Mouse (Mus musculus) limb, embryonic 12.5 days (tissue): Measurements from ENCODE around the gene Avpr2. TPM values are rescaled to one million over a fixed set of nuclear protein-coding genes. Genes with fewer than 3 reads are reported as not detected.

Experiments
- ATAC-seq: fragments of 200-750 bp; cut with Nextera tagmentation; 2 replicates; pipeline ENCODE4 v1.8.0; 2017; ENCODE audit warnings: low read depth, moderate TSS enrichment; ENCODE audit not compliant: insufficient number of reproducible peaks, insufficient read depth, low FRiP score, low TSS enrichment
- H3K27ac ChIP-seq: fragments of 300-500 bp; sonication (generic); 2 replicates; pipeline ENCODE4 v1.5.1; 2016; ENCODE audit warnings: mild to moderate bottlenecking, moderate library complexity
- H3K27me3 ChIP-seq: fragments of 300-500 bp; sonication (generic); 2 replicates; pipeline ENCODE4 v1.6.1; 2016; ENCODE audit warnings: mild to moderate bottlenecking, moderate library complexity
- H3K36me3 ChIP-seq: fragments of 300-500 bp; sonication (generic); 2 replicates; pipeline ENCODE4 v1.6.1; 2016; ENCODE audit warnings: mild to moderate bottlenecking, moderate library complexity
- H3K4me1 ChIP-seq: fragments of 300-500 bp; sonication (generic); replicated peaks from 2 replicates; pipeline ENCODE4 v1.6.1; 2016
- H3K4me2 ChIP-seq: fragments of 300-500 bp; sonication (generic); 2 replicates; pipeline ENCODE4 v1.6.1; 2016; ENCODE audit warnings: mild to moderate bottlenecking, moderate library complexity
- H3K4me3 ChIP-seq: fragments of 300-500 bp; sonication (generic); replicated peaks from 2 replicates; pipeline ENCODE4 v1.5.1; 2016; ENCODE audit warnings: mild to moderate bottlenecking
- H3K9ac ChIP-seq: fragments of 300-500 bp; sonication (generic); replicated peaks from 2 replicates; pipeline ENCODE4 v1.6.1; 2016; ENCODE audit warnings: mild to moderate bottlenecking, moderate library complexity
- H3K9me3 ChIP-seq: fragments of 300-500 bp; sonication (generic); 2 replicates; pipeline ENCODE4 v1.6.1; 2016; ENCODE audit warnings: mild to moderate bottlenecking, moderate library complexity
- WGBS: fragments of 180-500 bp; shearing (Covaris S2); methylation state at CpG from one replicate; pipeline ENCODE4 v1.1.7; 2016; 5-methylcytosine and 5-hydroxymethylcytosine counted together
- polyA plus RNA-seq: library from polyadenylated mRNA; unstranded; fragments of >200 nt; fragmentation: Nextera tagmentation; extraction: Ambion mirVana; gene quantifications from 2 replicates; pipeline ENCODE4 v1.2.1, GENCODE M21; 2016

The Avpr2 gene
- polyA plus RNA-seq, 1 experiment from 2014 or later: 0.25 TPM

DNA sequence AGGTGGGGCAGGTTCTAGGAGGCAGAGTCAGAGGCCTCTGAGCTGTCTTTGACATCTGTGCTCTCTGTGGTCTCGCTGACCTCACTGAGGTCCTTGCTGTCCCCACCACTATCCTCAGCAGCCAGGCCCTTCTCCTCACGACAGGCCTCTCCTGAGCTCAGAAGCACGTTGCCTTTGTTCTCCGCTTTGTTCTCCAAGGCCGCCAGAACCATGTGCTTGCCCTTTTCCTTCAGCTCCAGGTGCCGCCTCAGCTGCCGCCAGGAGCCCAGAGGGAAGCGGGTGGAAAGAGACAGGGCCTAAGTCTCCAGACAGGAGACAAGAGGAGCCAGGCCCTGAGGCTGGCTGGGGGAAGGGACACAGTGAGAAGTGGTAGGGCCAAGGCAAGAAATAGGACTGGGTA lies 25.0 kb downstream of the Avpr2 start:
- Histone ChIP-seq H3K27ac (no peak overlapping the region), H3K4me3 (no peak overlapping the region), H3K4me1 (no peaks in the 10 kb centered on the region), H3K27me3 (no peaks in the 10 kb centered on the region; the same call in 1 of the 2 replicates), H3K9ac (no peak overlapping the region), H3K9me3 (no peaks in the 10 kb centered on the region), H3K36me3 (peaks cover 30% of the 10 kb centered on the region), H3K4me2 (no peak overlapping the region)
- 86% methylated on average over 8 of the region's 8 CpGs for WGBS
- no peak for ATAC-seq

DNA sequence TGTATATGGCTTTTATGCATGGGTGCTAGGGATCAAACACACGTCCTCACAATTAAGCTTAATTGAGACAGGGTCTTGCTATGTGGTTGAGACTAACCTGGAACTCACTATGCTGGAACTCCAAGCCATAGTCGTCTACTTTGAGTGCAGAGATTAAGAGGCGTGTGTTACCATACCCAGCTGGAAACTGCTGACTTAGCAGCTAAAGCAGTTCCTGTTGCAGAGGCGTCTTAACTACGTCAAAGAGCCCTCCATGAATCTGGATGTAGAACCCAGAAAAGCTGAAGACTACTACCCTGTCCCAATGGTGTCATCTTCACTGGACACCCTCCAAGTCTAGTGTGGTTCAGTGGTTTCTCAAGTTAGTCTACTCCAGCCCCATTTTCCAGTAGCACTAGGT lies 26.7 kb downstream of the Avpr2 start:
- Histone ChIP-seq H3K27ac (no peak overlapping the region), H3K9me3 (no peaks in the 10 kb centered on the region), H3K4me1 (no peaks in the 10 kb centered on the region), H3K4me2 (no peak overlapping the region), H3K27me3 (no peaks in the 10 kb centered on the region; the same call in 1 of the 2 replicates), H3K9ac (no peak overlapping the region), H3K36me3 (peaks cover 30% of the 10 kb centered on the region), H3K4me3 (no peak overlapping the region)
- 90% methylated on average over 5 of the region's 5 CpGs for WGBS
- ATAC-seq: no peak

GRCm38 (mm10) chrX:73921285-73921822 lies 29.5 kb downstream of the Avpr2 start:
- Histone ChIP-seq H3K27ac (peak overlapping the region; percentile 82), H3K9ac (peak overlapping the region; percentile 73), H3K36me3 (peaks cover 30% of the 10 kb centered on the region), H3K27me3 (no peaks in the 10 kb centered on the region), H3K4me1 (no peaks in the 10 kb centered on the region), H3K9me3 (no peaks in the 10 kb centered on the region), H3K4me3 (peak overlapping the region; percentile 56), H3K4me2 (peak overlapping the region; percentile 65)
- WGBS: 17% methylated on average over 34 of the region's 34 CpGs
- ATAC-seq: peak; percentile 39; the same call in 1 of the 2 replicates

GRCm38 (mm10) chrX:73921823-73922549 lies 30.1 kb downstream of the Avpr2 start, which contains the start of the genes Arhgap4 and Naa10:
Gene Arhgap4 (minus strand): TSS chrX:73921870.
Gene Naa10 (minus strand): TSS chrX:73921944.
- peak within 1 kb of the TSS; percentile 73 for H3K9ac ChIP-seq
- no peaks in the 10 kb centered on the region for H3K27me3 ChIP-seq
- H3K27ac ChIP-seq: peak within 1 kb of the TSS; percentile 82
- H3K9me3 ChIP-seq: no peaks in the 10 kb centered on the region
- H3K4me3 ChIP-seq: peak within 1 kb of the TSS; percentile 56
- H3K36me3 ChIP-seq: peaks cover 28% of the 10 kb centered on the region
- 18% methylated on average over 43 of the region's 43 CpGs for WGBS
- ATAC-seq: peak; percentile 95
- peak within 1 kb of the TSS; percentile 65 for H3K4me2 ChIP-seq
- no peaks in the 10 kb centered on the region for H3K4me1 ChIP-seq

DNA sequence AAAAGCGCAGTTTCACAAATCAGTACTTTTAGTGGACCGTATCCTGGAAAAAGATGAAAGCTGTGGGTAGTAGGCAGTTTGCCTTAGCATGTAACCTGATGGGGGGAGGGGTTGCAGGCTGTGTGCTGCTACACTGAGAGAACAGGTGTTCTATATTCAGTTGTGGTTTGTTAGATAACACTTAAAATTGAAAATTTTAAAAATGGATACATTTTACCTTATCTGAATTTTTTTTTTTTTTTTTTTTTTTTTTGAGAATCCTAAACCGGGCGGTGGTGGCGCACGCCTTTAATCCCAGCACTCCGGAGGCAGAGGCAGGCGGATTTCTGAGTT lies 30.6 kb downstream of the Avpr2 start:
- H3K9ac ChIP-seq: 0 out of 2 replicates have a peak overlapping the region, but pooled peaks have one; percentile 53
- no peak for ATAC-seq
- no peaks in the 10 kb centered on the region for H3K4me1 ChIP-seq
- peak overlapping the region; percentile 65 for H3K4me2 ChIP-seq
- peak overlapping the region; percentile 75 for H3K27ac ChIP-seq
- H3K27me3 ChIP-seq: no peaks in the 10 kb centered on the region
- peaks cover 24% of the 10 kb centered on the region for H3K36me3 ChIP-seq
- H3K9me3 ChIP-seq: no peaks in the 10 kb centered on the region
- peak overlapping the region; percentile 56 for H3K4me3 ChIP-seq
- 71% methylated on average over 8 of the region's 8 CpGs for WGBS

- no peaks in the 10 kb centered on the region for H3K9me3 ChIP-seq
- peak; percentile 85 for ATAC-seq
- no peak within 1 kb of the TSS for H3K27ac ChIP-seq
- WGBS: 37% methylated on average over 17 of the region's 17 CpGs
- H3K36me3 ChIP-seq: no peaks in the 10 kb centered on the region
- H3K4me3 ChIP-seq: peak within 1 kb of the TSS; percentile 17; the same call in 1 of the 2 replicates
- peak within 1 kb of the TSS; percentile 40 for H3K4me2 ChIP-seq
- no peak within 1 kb of the TSS for H3K9ac ChIP-seq
- no peaks in the 10 kb centered on the region for H3K4me1 ChIP-seq
- H3K27me3 ChIP-seq: 0 out of 2 replicates have a peak, but pooled peaks cover 4% of the 10 kb centered on the region
Observed at GRCm38 (mm10) chrX:73930402-73931062, 38.6 kb downstream of the Avpr2 start, which contains the start of gene Renbp. Gene Renbp (minus strand): TSS chrX:73930850.

GRCm38 (mm10) chrX:73931871-73932270 lies 40.0 kb downstream of the Avpr2 start:
- 83% methylated on average over 2 of the region's 2 CpGs for WGBS
- Histone ChIP-seq H3K9me3 (no peaks in the 10 kb centered on the region), H3K4me2 (no peak overlapping the region), H3K4me1 (no peaks in the 10 kb centered on the region), H3K27ac (no peak overlapping the region), H3K27me3 (0 out of 2 replicates have a peak, but pooled peaks cover 4% of the 10 kb centered on the region), H3K9ac (no peak overlapping the region), H3K36me3 (no peaks in the 10 kb centered on the region), H3K4me3 (no peak overlapping the region)
- ATAC-seq: no peak

GRCm38 (mm10) chrX:73941860-73942259 lies 50.0 kb downstream of the Avpr2 start:
- Histone ChIP-seq H3K36me3 (peaks cover 58% of the 10 kb centered on the region), H3K4me3 (no peak overlapping the region), H3K27me3 (no peaks in the 10 kb centered on the region), H3K9me3 (no peaks in the 10 kb centered on the region), H3K9ac (no peak overlapping the region), H3K27ac (no peak overlapping the region), H3K4me1 (no peaks in the 10 kb centered on the region), H3K4me2 (no peak overlapping the region)
- 94% methylated on average over 2 of the region's 2 CpGs for WGBS
- ATAC-seq: no peak

- H3K9me3 ChIP-seq: no peaks in the 10 kb centered on the region
- H3K4me2 ChIP-seq: no peak overlapping the region
- H3K27me3 ChIP-seq: no peaks in the 10 kb centered on the region
- H3K36me3 ChIP-seq: peaks cover 62% of the 10 kb centered on the region
- H3K4me3 ChIP-seq: no peak overlapping the region
- H3K9ac ChIP-seq: no peak overlapping the region
- ATAC-seq: no peak
- no peaks in the 10 kb centered on the region for H3K4me1 ChIP-seq
- WGBS: 93% methylated on average over 2 of the region's 2 CpGs
- no peak overlapping the region for H3K27ac ChIP-seq
Observed at GRCm38 (mm10) chrX:73942294-73942693, 50.4 kb downstream of the Avpr2 start.
